Mouse (Mus musculus) gastrocnemius, adult 2 months (tissue): ENCODE results near the gene Sult1c2. TPM values are rescaled to one million over a fixed set of nuclear protein-coding genes. Genes with fewer than 3 reads are reported as not detected.
"Not testable (repeated sequence)": the region's sequence is repeated elsewhere in the genome, so short reads cannot be mapped to it uniquely, and the experiment has no call there.

ENCODE experiments used
- DNase-seq: peaks from one replicate; pipeline ENCODE4 v3.0.0; 2022
- H3K27ac ChIP-seq: fragments of 200-600 bp; 2 replicates; pipeline ENCODE4 v1.8.1; 2022; ENCODE audit warnings: mild to moderate bottlenecking
- H3K4me3 ChIP-seq: fragments of 200-600 bp; 2 replicates; pipeline ENCODE4 v1.8.1; 2022; ENCODE audit warnings: mild to moderate bottlenecking, moderate library complexity
- CTCF ChIP-seq: fragments of 200-600 bp; IDR thresholded peaks from 2 replicates; pipeline ENCODE4 v1.8.1; 2022; ENCODE audit warnings: antibody characterized with exemption, mild to moderate bottlenecking, moderate library complexity
- intact Hi-C: fragments of 180-260 bp; cut with DNase I; formaldehyde crosslinking; loops from one replicate; pipeline ENCODE4 v1.15.1; 2025
- long read RNA-seq, 2 experiments: library from polyadenylated mRNA; stranded (forward); transcript quantifications; one replicate each; pipeline ENCODE4 v2.0.0; 2021
- total RNA-seq, 2 experiments: library from RNA; stranded (reverse); gene quantifications; 2 replicates each; pipeline ENCODE4 v1.2.3; 2021

The Sult1c2 gene
- not detected for total RNA-seq
- long read RNA-seq, experiment 1, result 0 reads
- long read RNA-seq, experiment 2, result 0 reads

DNA sequence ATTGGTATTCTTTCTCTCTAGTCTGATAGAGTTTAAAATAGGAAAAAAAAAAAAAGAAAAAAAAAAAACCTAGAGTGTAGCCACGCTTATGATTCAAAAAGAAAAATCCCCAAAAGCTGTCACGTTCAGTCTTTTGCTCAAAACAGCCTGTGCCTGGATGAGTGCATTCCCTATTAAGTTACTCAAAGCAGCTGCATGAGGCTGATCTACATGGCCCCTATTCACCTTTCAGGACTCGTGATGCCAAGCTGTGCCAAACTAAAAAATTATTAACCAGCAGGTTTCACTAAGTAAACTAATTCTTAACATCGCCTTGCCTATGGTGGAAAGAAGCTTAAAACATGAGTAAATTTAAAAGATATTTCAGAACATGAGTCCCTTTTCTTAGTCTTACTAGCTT is at the start of gene Sult1c2:
Gene Sult1c2, minus strand, starts transcription at position 134 of the 400 bp plus-strand sequence.
- no peak within 1 kb of the TSS for H3K4me3 ChIP-seq
- intact Hi-C loops, result no loop called here
- TF ChIP-seq CTCF, result no peak

GRCm38 (mm10) chr17:53879006-53879675 is 33.0 kb upstream of the Sult1c2 start:
- H3K27ac ChIP-seq, intact Hi-C loops, DNase-seq, H3K4me3 ChIP-seq: not testable (repeated sequence)

More for the DNA sequence above, at the start of gene Sult1c2:
- no peak for DNase-seq
- H3K27ac ChIP-seq, result no peak within 1 kb of the TSS

GRCm38 (mm10) chr17:53874433-53874832 is 28.3 kb upstream of the Sult1c2 start:
- intact Hi-C loops, result no loop called here
- no peak overlapping the region for H3K27ac ChIP-seq
- no peak for TF ChIP-seq CTCF
- no peak for DNase-seq
- no peak overlapping the region for H3K4me3 ChIP-seq

GRCm38 (mm10) chr17:53872192-53872591 is 26.1 kb upstream of the Sult1c2 start:
- Histone ChIP-seq H3K27ac (no peak overlapping the region), H3K4me3 (no peak overlapping the region)
- intact Hi-C loops, result no loop called here
- DNase-seq, result no peak
- no peak for TF ChIP-seq CTCF

DNA sequence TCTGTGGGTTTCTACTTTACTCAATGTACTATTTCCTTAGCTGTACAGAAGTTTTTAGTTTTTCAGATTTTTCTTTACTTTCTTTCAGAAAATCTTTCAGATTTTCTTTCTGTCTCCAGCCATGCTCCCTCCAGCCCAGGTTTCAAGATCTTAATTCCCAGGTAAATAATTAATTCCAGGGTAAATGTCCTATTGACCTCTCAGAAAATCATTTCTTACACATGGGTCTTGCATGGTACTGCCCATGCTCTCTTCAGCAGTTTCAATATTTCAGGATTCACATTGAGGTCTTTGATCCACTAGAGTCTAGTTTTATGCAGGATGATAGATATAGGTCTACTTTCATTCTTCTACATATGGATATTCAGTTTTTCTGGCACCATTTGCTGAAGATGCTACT is 23.8 kb upstream of the Sult1c2 start:
- no peak overlapping the region for H3K27ac ChIP-seq
- no peak for DNase-seq
- no peak for TF ChIP-seq CTCF
- intact Hi-C loops, result no loop called here
- no peak overlapping the region for H3K4me3 ChIP-seq

DNA sequence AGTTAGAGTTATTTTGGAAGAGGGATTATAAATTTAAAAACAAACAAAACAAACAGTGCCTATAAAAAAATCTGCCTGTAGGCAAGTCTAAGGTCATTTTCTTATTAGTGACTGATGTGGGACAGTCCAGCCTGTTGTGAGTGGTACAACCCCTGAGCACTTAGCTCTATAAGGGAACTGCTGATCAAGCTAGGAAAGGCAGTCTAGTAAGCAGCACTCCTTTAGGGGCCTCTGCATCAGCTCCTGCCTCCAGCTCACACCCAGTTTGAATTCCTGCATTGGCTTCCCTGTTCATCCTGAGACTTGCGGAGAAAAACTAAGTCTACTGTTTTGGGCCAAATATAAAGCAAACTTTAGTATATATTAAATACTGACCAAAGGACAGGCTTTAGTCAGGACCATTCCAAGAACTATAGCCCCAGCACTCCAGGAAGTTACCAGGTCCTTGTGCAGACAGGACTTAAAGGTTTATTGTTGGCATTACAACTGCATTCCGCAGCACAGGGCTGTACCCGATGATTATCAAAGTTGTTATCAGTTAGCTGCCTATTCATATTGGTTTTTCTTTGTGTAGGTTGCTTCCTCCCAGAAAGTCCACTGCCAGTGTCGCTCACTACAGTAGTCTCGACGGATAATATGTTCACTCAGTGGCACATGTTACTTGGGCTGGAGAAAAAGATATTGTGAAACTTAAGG is 19.3 kb upstream of the Sult1c2 start:
- no peak for DNase-seq
- intact Hi-C loops, result no loop called here
- Histone ChIP-seq H3K27ac (no peak overlapping the region), H3K4me3 (no peak overlapping the region)
- no peak for TF ChIP-seq CTCF

- Histone ChIP-seq H3K27ac (no peak overlapping the region), H3K4me3 (no peak overlapping the region)
- intact Hi-C loops, result no loop called here
- TF ChIP-seq CTCF, result no peak
- no peak for DNase-seq
Measured at GRCm38 (mm10) chr17:53860548-53860947, 14.4 kb upstream of the Sult1c2 start.

DNA sequence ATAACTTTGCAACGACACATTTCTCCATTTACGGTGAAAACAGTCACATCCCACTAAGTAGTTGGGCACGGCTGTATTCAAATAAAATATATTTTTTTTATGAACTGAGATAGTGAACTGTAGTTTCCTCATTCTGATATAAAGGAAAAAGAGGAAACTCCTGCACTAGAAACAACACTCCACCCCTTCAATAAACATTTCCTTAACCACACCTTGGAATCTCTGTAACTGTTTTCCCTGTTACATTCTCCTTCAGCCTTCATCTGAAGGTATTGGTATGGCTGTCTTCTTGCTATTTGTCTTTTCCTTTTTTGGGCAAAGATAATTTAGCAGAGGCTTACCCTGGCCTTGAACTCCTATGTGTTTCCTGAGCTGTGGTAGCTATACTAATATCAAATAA is 8.9 kb upstream of the Sult1c2 start:
- H3K4me3 ChIP-seq, result no peak overlapping the region
- TF ChIP-seq CTCF, result no peak
- intact Hi-C loops, result no loop called here
- DNase-seq, result no peak
- no peak overlapping the region for H3K27ac ChIP-seq

GRCm38 (mm10) chr17:53845796-53846195 is 343 bp downstream of the Sult1c2 start:
- no peak overlapping the region for H3K27ac ChIP-seq
- no peak for TF ChIP-seq CTCF
- no peak overlapping the region for H3K4me3 ChIP-seq
- intact Hi-C loops, result no loop called here
- DNase-seq, result no peak

GRCm38 (mm10) chr17:53833366-53833765 is 12.8 kb downstream of the Sult1c2 start:
- no peak for DNase-seq
- intact Hi-C loops, result loop anchor here (5.0 to 10.0 kb wide), 2 partner anchors 156 to 319 kb away; no protein-coding TSS in a partner anchor
- TF ChIP-seq CTCF, result peak; percentile 67
- H3K4me3 ChIP-seq, result no peak overlapping the region
- H3K27ac ChIP-seq, result no peak overlapping the region

DNA sequence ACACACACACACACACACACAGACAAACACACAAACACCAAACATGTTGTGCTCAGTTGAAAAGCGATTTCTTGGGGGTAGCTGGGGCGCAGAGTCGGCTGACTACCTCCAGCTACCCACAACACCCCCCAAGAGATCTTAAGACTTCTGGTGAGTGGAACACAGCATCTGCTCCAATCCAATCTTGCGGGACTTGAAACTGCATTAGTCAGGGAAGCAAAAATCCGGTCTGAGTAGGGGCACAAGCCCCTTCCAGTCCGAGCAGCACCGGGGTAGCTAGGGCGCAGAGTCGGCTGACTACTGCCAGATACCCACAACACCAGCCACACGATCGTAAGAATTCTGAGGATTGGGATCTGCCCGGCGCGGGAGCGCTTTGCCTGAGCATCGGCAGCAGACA is 42.2 kb downstream of the Sult1c2 start:
- DNase-seq, H3K27ac ChIP-seq, H3K4me3 ChIP-seq, intact Hi-C loops: not testable (repeated sequence)

DNA sequence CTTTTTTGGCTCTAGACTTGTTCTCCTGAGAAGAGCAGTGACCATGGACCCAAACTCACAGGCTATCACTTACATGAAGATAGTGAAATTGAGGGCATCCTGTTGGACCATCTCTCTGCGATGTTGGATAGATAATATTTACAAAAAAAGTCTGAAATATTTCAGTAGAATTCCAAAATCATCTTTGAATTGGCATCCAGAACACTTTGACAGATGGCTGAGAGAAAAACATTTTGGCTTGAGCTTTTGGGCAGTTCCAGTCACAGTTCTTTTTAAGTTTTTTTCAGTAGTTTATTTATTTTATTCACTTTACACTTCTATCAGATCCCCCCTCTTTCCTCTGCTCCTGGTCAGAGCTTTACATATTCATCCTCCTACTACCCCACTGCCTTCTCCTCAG is 62.8 kb downstream of the Sult1c2 start:
- Histone ChIP-seq H3K27ac (no peak overlapping the region), H3K4me3 (no peak overlapping the region)
- no peak for DNase-seq
- intact Hi-C loops, result no loop called here
- no peak for TF ChIP-seq CTCF

Other genes starting within 250 kb of the Sult1c2 start
- gene Sgo1, start 157.0 kb downstream of the Sult1c2 start, total RNA-seq, result not detected
- not detected for gene Sult1c1, start 144.3 kb upstream of the Sult1c2 start, total RNA-seq